Mouse (Mus musculus): ENCODE data around the gene Amotl1.
A peak's percentile ranks its signal among the peaks of the same experiment; 100 is the strongest.
"Not testable (repeated sequence)": the region's sequence is repeated elsewhere in the genome, so short reads cannot be mapped to it uniquely, and the experiment has no call there.

Amotl1 gene

DNA sequence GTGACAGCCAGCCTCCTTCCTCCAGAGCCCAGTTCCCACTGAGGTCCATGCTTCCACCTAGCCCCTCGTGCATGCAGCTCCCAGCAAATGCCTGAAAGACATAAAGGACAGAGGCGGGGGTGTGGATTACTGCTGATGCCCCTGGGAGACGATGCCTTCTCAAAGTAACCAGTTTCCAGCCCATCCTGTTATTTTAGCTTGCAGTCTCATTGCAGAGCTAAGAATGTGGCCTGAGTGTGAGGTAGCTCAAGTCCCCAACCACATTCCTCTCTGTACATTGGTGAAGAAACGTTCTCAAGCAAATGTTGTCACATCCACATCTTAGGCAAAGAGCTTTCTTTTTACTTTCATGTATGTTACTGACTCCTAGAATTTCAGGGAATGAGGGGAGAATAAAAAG is at the start of gene Amotl1:
Gene Amotl1, minus strand, starts transcription at position 101 of the 400 bp plus-strand sequence.
- no peak for DNase-seq (ENCODE audit: low spot score)

- peak; percentile 7 for DNase-seq (ENCODE audit: low spot score)
Measured at GRCm38 (mm10) chr9:14689376-14690108, 44.7 kb upstream of the Amotl1 start.

GRCm38 (mm10) chr9:14684363-14684762 is 39.5 kb upstream of the Amotl1 start:
- no peak for DNase-seq (ENCODE audit: low spot score)

GRCm38 (mm10) chr9:14682741-14683140 is 37.9 kb upstream of the Amotl1 start:
- DNase-seq (ENCODE audit: low spot score), result no peak

DNA sequence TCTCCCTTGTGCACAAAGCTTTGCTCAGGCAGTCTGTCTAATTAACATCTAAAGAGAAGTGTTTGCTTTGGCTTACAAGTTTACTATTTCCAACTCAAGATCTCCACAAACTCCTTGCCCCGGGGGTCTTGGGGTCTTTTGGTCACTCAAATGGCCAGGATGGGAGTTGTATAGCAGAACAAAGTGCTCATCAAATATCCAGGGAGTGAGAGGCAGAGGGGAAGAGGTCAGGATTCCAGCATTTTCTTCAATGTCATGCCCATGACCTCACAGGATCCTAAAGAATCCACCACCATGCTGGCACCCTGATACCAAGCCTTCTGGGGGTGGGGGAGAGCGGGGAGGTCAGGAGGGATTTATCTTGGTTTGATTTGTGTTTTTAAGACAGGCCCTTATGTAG is 35.7 kb upstream of the Amotl1 start:
- no peak for DNase-seq (ENCODE audit: low spot score)

GRCm38 (mm10) chr9:14675707-14676691 is 31.1 kb upstream of the Amotl1 start:
- DNase-seq (ENCODE audit: low spot score), result peak; percentile 20

DNA sequence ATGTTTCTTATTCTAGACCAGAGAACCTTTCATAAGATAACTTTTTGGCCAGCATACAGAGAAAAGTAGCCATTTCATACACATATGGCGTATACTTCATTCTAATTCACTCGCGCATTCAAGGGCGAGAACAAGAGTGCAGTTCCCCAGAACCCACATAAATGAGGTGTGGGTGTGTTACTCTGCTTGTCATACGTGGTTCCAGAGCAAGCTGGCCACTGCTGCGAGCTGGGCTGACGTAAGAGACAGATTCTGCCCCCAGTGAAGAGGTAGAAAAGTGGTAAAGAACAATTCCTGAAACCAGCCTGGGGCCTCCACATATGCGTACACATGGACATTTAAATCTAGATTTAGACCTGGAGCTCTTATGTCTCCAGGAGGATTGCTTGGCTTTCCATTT is 29.6 kb upstream of the Amotl1 start:
- DNase-seq (ENCODE audit: low spot score), result no peak

GRCm38 (mm10) chr9:14673109-14673508 is 28.3 kb upstream of the Amotl1 start:
- no peak for DNase-seq (ENCODE audit: low spot score)

DNA sequence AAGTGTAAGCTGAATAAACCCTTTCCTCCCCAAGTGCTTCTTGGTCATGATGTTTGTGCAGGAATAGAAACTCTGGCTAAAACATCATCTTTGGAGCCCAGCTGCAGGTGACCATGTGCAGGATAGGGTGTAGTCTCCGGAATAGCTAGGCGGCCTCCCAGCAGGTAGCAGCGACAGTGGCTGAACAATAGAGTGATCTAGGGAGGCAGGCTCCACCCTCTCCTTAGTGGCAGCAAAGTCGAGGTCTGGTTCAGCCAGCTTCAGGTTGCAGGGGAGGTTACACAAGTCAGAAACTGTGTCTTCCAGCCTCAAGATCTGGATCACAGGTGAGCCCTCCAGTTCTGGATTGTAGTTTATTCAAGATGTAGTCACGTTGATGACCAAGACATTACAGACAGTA is 27.1 kb upstream of the Amotl1 start:
- DNase-seq (ENCODE audit: low spot score), result not testable (repeated sequence)

DNA sequence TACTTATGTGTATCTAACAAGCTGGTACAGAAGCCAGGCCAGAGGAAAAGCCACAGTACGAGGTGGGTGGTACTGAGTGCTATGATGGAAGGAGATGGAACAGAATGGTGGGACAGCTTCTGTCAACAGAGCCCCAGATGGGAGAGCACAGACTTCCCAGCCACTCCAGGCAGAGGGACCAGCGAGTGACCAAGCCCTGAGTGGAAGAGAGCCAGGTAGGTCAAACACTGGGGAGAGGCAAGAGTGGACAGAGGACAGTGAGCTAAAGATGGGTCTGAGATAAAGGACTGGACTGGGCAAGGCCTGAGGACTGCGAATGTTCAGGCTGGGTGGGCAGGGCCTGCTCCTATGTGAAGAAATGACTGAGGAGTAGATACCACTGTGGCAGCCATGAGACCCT is 23.5 kb upstream of the Amotl1 start:
- DNase-seq (ENCODE audit: low spot score), result no peak

DNA sequence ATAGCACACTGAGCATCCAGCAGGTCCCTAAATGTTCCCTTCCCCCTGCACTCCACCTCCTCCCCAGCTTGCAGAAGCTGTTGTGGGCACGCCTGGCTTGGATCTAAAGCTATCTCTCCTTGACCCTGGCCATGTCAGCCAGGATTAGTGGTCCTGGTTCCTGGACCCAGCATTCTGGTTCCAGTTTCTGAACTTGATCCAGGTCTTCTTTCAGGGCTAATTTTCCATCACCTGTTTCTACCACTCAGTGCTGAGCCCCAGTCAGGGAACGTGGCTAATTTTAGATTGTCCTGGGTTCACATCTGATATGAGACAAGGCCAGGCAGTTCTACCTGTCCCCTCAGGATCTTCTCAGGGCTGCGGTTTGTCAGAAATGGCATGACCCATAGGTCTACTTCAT is 21.2 kb upstream of the Amotl1 start:
- DNase-seq (ENCODE audit: low spot score), result no peak

- no peak for DNase-seq (ENCODE audit: low spot score)
Measured at GRCm38 (mm10) chr9:14663591-14663990, 18.7 kb upstream of the Amotl1 start.

- no peak for DNase-seq (ENCODE audit: low spot score)
Measured at GRCm38 (mm10) chr9:14662876-14663275, 18.0 kb upstream of the Amotl1 start.

GRCm38 (mm10) chr9:14662138-14662537 is 17.3 kb upstream of the Amotl1 start:
- no peak for DNase-seq (ENCODE audit: low spot score)

DNA sequence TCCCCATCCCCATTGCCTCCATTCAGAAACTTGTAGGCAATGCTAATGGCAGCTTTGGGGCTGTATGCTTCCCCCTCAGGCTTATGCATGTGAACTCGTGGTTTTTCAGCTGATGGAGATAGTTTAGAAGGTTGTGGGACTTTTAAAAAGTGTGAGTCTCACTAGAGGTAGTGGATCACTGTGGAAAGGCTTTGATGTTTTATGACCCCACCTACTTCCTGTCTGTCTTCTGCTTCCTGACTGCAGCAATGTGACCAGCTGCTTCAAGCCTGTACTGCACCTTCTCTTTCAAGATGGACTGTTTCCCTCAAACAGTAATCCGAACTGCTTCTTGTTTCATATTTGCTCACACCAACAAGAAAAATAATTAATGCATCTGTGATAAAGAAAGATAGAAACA is 13.1 kb upstream of the Amotl1 start:
- DNase-seq (ENCODE audit: low spot score), result no peak

- DNase-seq (ENCODE audit: low spot score), result no peak
Measured at GRCm38 (mm10) chr9:14654010-14654409, 9.2 kb upstream of the Amotl1 start.

- no peak for DNase-seq (ENCODE audit: low spot score)
Measured at GRCm38 (mm10) chr9:14652761-14653160, 7.9 kb upstream of the Amotl1 start.

DNA sequence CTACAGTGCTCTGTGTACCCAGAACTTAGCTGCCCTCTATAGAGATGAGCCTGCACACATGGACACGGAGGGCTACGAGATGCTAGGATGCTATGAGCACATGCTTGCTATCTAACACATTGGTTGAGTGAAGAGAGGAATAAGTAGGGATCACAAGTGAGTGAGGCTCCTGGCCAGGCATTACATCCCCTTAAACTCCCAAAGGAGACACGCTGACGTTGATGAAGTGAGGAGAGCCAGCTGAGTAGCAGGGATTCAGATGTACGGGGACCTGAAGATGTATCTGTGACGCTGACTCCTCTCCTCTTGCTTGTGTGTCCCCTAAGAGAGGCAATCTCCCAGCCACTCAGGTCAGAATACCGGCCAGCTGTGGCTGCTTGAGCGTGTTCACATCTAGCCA is 3.0 kb upstream of the Amotl1 start:
- DNase-seq (ENCODE audit: low spot score), result no peak

DNA sequence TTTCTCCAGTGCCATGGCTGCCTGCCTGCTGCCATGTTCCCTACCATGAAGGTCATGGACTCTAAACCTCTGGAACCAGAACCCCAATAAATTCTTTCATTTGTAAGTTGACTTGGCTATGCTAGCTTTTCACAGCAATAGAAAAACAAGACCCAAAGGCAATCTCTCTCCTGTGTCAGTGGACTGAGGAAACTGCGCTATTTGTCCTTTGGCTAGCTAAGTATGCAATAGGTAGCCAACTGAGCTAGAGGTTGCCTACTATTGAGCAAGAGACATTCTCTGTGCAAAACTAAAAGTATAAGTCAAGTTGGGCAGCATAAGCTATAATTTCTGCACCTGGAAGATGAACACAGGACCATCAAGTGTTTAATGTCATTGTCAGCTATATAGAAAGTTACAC is 1.8 kb upstream of the Amotl1 start:
- no peak for DNase-seq (ENCODE audit: low spot score)

DNA sequence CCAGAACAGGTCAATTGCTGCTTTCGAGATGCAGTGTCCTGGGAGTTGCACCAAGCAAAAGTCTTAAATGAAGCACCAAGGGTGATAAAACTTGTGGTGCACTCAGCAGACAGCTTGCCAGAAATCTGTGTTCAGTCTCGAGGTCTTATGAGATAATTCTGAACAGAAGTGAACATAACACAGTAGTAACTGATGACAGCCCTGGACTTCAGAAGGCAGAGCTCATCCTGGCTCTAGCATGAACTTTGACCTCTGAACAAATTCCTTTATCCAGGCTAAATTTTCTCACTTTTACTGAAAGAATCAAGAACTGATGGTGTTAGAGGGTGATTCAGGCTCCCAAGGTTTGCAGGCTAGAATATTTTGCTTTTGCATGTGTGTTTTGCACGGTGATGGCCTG is 1.2 kb upstream of the Amotl1 start:
- DNase-seq (ENCODE audit: low spot score), result no peak

DNA sequence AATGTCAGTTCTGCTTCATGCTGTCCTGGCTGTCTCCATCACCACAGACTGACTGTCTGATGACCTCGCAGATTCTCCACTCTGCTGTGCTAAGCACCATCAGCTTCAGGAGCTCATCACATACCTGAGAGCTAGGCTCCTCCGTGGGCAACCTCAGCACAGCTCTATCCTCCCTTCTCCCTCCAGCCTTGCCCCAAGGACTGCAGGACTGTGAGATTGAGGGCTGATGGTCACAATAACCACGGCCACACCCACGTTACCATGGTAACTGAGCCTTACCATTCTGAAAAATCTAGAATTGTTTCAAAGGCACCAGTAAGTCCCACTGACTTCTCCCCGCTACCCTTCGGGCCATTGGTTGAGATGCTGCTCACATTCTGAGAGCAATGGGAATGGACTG is 1.5 kb downstream of the Amotl1 start:
- no peak for DNase-seq (ENCODE audit: low spot score)

DNA sequence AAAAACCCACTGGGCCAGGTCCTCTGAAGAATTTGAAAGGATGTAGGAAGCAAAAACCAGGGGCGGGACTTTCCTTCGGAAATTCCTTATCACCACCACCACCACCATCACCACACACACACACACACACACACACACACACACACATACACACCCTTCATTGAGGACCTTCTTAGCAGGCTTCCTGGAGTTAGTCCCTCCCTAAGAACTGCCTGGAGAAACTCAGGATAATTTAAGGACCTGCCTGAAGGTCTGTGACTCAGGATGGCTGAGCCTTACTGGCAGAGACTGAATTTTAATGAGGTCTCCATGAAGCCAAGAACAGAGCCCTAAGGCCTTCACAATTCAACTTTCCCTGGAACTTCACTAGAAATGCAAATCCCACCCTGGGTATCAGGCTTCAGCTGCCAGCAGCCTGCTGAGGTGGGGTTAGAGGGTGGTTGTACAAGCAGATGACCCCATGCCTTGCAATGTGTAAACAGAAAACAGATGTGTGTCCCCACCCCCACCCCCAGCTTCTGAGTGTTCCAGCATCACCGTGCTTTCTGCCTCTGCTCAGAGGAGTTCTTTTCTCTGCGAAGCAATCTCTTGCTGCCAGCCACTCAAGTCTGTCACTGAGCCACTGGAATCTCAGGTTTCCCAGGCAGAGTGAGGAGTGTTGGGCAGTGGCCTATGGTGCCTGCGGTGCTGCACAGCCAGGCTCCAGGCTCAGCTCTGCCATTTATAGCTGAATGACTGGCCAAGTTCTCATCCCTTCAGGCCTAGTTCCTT is 2.4 kb downstream of the Amotl1 start:
- DNase-seq (ENCODE audit: low spot score), result peak; percentile 29
